Mouse (Mus musculus) forebrain, embryonic 13.5 days (tissue): ENCODE results near the gene Gale. TPM values are rescaled to one million over a fixed set of nuclear protein-coding genes. Genes with fewer than 3 reads are reported as not detected.

Source experiments
- ATAC-seq: fragments of 200-750 bp; cut with Nextera tagmentation; 2 replicates; pipeline ENCODE4 v1.8.0; 2017
- H3K27ac ChIP-seq: fragments of 300-500 bp; sonication (generic); 2 replicates; pipeline ENCODE4 v1.5.1; 2015; ENCODE audit warnings: inconsistent platforms, mild to moderate bottlenecking, moderate library complexity
- H3K27me3 ChIP-seq: fragments of 300-500 bp; sonication (generic); 2 replicates; pipeline ENCODE4 v1.6.1; 2015; ENCODE audit warnings: mild to moderate bottlenecking, inconsistent platforms
- H3K36me3 ChIP-seq: fragments of 300-500 bp; sonication (generic); 2 replicates; pipeline ENCODE4 v1.6.1; 2015; ENCODE audit warnings: mild to moderate bottlenecking, inconsistent platforms; ENCODE audit not compliant: poor library complexity, severe bottlenecking
- H3K4me1 ChIP-seq: fragments of 300-500 bp; sonication (generic); 2 replicates; pipeline ENCODE4 v1.6.1; 2015; ENCODE audit warnings: inconsistent platforms
- H3K4me2 ChIP-seq: fragments of 300-500 bp; sonication (generic); 2 replicates; pipeline ENCODE4 v1.6.1; 2015; ENCODE audit warnings: inconsistent platforms, mild to moderate bottlenecking, moderate library complexity
- H3K4me3 ChIP-seq: fragments of 300-500 bp; sonication (generic); 2 replicates; pipeline ENCODE4 v1.5.1; 2015; ENCODE audit warnings: mild to moderate bottlenecking, inconsistent platforms
- H3K9ac ChIP-seq: fragments of 300-500 bp; sonication (generic); 2 replicates; pipeline ENCODE4 v1.6.1; 2015; ENCODE audit warnings: mild to moderate bottlenecking, inconsistent platforms
- H3K9me3 ChIP-seq: fragments of 300-500 bp; sonication (generic); replicated peaks from 2 replicates; pipeline ENCODE4 v1.6.1; 2016; ENCODE audit warnings: inconsistent platforms
- WGBS: fragments of 180-500 bp; shearing (Covaris S2); methylation state at CpG from one replicate; pipeline ENCODE4 v1.1.7; 2015; 5-methylcytosine and 5-hydroxymethylcytosine counted together
- polyA plus RNA-seq: library from polyadenylated mRNA; unstranded; fragments of >200 nt; fragmentation: Nextera tagmentation; extraction: Ambion mirVana; gene quantifications from 2 replicates; pipeline ENCODE4 v1.2.1, GENCODE M21; 2015

The Gale gene
- polyA plus RNA-seq, 1 experiment from 2014 or later = 28.7 TPM

GRCm38 (mm10) chr4:135962198-135962597, 1.3 kb upstream of the Gale start:
- peaks cover 59% of the 10 kb centered on the region for H3K36me3 ChIP-seq
- no peak for ATAC-seq
- H3K27me3 ChIP-seq = no peaks in the 10 kb centered on the region

GRCm38 (mm10) chr4:135962946-135963345, 581 bp upstream of the Gale start:
- ATAC-seq = peak; percentile 12
- Histone ChIP-seq H3K4me1 (peaks cover 21% of the 10 kb centered on the region), H3K27me3 (no peaks in the 10 kb centered on the region), H3K9ac (peak overlapping the region; percentile 84), H3K36me3 (peaks cover 62% of the 10 kb centered on the region), H3K27ac (peak overlapping the region; percentile 75), H3K4me3 (peak overlapping the region; percentile 76), H3K9me3 (no peaks in the 10 kb centered on the region), H3K4me2 (peak overlapping the region; percentile 87)
- WGBS = 7% methylated on average over 15 of the region's 15 CpGs

More at GRCm38 (mm10) chr4:135962198-135962597, 1.3 kb upstream of the Gale start:
- H3K4me2 ChIP-seq = no peak overlapping the region
- no peaks in the 10 kb centered on the region for H3K9me3 ChIP-seq
- H3K4me1 ChIP-seq = peaks cover 21% of the 10 kb centered on the region
- H3K27ac ChIP-seq = no peak overlapping the region
- H3K4me3 ChIP-seq = no peak overlapping the region
- H3K9ac ChIP-seq = 0 out of 2 replicates have a peak overlapping the region, but pooled peaks have one; percentile 84
- 84% methylated on average over 7 of the region's 7 CpGs for WGBS

GRCm38 (mm10) chr4:135964426-135964825, 899 bp downstream of the Gale start:
- H3K27me3 ChIP-seq = no peaks in the 10 kb centered on the region
- no peaks in the 10 kb centered on the region for H3K9me3 ChIP-seq
- H3K27ac ChIP-seq = no peak overlapping the region; the same call in 1 of the 2 replicates
- peaks cover 63% of the 10 kb centered on the region for H3K36me3 ChIP-seq
- no peak for ATAC-seq
- H3K4me3 ChIP-seq = peak overlapping the region; percentile 76
- peaks cover 21% of the 10 kb centered on the region for H3K4me1 ChIP-seq
- WGBS = 2% methylated on average over 12 of the region's 12 CpGs
- peak overlapping the region; percentile 84 for H3K9ac ChIP-seq
- H3K4me2 ChIP-seq = peak overlapping the region; percentile 87

GRCm38 (mm10) chr4:135965113-135965512, 1.6 kb downstream of the Gale start:
- H3K4me3 ChIP-seq = no peak overlapping the region
- H3K36me3 ChIP-seq = peaks cover 64% of the 10 kb centered on the region
- no peak overlapping the region for H3K27ac ChIP-seq
- H3K4me1 ChIP-seq = peaks cover 21% of the 10 kb centered on the region
- H3K9ac ChIP-seq = no peak overlapping the region
- no peak for ATAC-seq
- 85% methylated on average over 9 of the region's 9 CpGs for WGBS
- no peaks in the 10 kb centered on the region for H3K9me3 ChIP-seq
- H3K4me2 ChIP-seq = no peak overlapping the region; the same call in 1 of the 2 replicates
- H3K27me3 ChIP-seq = no peaks in the 10 kb centered on the region

GRCm38 (mm10) chr4:135966283-135966682, 2.8 kb downstream of the Gale start:
- H3K4me3 ChIP-seq = no peak overlapping the region
- WGBS = 94% methylated on average over 16 of the region's 16 CpGs
- no peak overlapping the region for H3K4me2 ChIP-seq
- H3K27me3 ChIP-seq = no peaks in the 10 kb centered on the region
- no peaks in the 10 kb centered on the region for H3K9me3 ChIP-seq
- no peak overlapping the region for H3K9ac ChIP-seq
- no peak overlapping the region for H3K27ac ChIP-seq
- peaks cover 29% of the 10 kb centered on the region for H3K4me1 ChIP-seq
- ATAC-seq = no peak
- peaks cover 68% of the 10 kb centered on the region for H3K36me3 ChIP-seq

- no peak overlapping the region for H3K4me2 ChIP-seq
- 91% methylated on average over 18 of the region's 18 CpGs for WGBS
- ATAC-seq = no peak
- no peak overlapping the region for H3K27ac ChIP-seq
- no peaks in the 10 kb centered on the region for H3K9me3 ChIP-seq
- no peaks in the 10 kb centered on the region for H3K27me3 ChIP-seq
- H3K36me3 ChIP-seq = peaks cover 58% of the 10 kb centered on the region
- H3K4me1 ChIP-seq = peaks cover 37% of the 10 kb centered on the region
- no peak overlapping the region for H3K9ac ChIP-seq
- no peak overlapping the region for H3K4me3 ChIP-seq
Measured at GRCm38 (mm10) chr4:135967086-135967760, 3.7 kb downstream of the Gale start.

GRCm38 (mm10) chr4:135968271-135968869, 4.8 kb downstream of the Gale start:
- no peak overlapping the region for H3K4me2 ChIP-seq
- H3K27ac ChIP-seq = no peak overlapping the region; the same call in 1 of the 2 replicates
- H3K27me3 ChIP-seq = no peaks in the 10 kb centered on the region
- 83% methylated on average over 17 of the region's 19 CpGs for WGBS
- peaks cover 58% of the 10 kb centered on the region for H3K36me3 ChIP-seq
- no peaks in the 10 kb centered on the region for H3K9me3 ChIP-seq
- peaks cover 30% of the 10 kb centered on the region for H3K4me1 ChIP-seq
- H3K4me3 ChIP-seq = no peak overlapping the region
- H3K9ac ChIP-seq = no peak overlapping the region
- no peak for ATAC-seq

- Histone ChIP-seq H3K4me2 (no peak overlapping the region), H3K9me3 (no peaks in the 10 kb centered on the region), H3K36me3 (peaks cover 60% of the 10 kb centered on the region), H3K27me3 (no peaks in the 10 kb centered on the region), H3K9ac (no peak overlapping the region), H3K4me3 (no peak overlapping the region), H3K27ac (no peak overlapping the region), H3K4me1 (peaks cover 26% of the 10 kb centered on the region)
- ATAC-seq = no peak
- WGBS = 84% methylated on average over 12 of the region's 13 CpGs
Measured at GRCm38 (mm10) chr4:135969070-135969750, 5.7 kb downstream of the Gale start.

GRCm38 (mm10) chr4:135970585-135970984, 7.1 kb downstream of the Gale start:
- Histone ChIP-seq H3K27ac (no peak overlapping the region), H3K4me1 (peaks cover 15% of the 10 kb centered on the region), H3K4me3 (peak overlapping the region; percentile 100), H3K9ac (no peak overlapping the region), H3K9me3 (no peaks in the 10 kb centered on the region), H3K4me2 (peak overlapping the region; percentile 99), H3K36me3 (peaks cover 69% of the 10 kb centered on the region), H3K27me3 (no peaks in the 10 kb centered on the region)
- no peak for ATAC-seq
- WGBS = 90% methylated on average over 11 of the region's 11 CpGs

- WGBS = 1% methylated on average over 35 of the region's 35 CpGs
- Histone ChIP-seq H3K27ac (peak overlapping the region; percentile 44), H3K9ac (peak overlapping the region; percentile 96), H3K4me1 (peaks cover 15% of the 10 kb centered on the region), H3K4me3 (peak overlapping the region; percentile 100), H3K9me3 (no peaks in the 10 kb centered on the region), H3K4me2 (peak overlapping the region; percentile 99), H3K36me3 (peaks cover 69% of the 10 kb centered on the region), H3K27me3 (no peaks in the 10 kb centered on the region)
- peak; percentile 22 for ATAC-seq
Measured at GRCm38 (mm10) chr4:135971805-135972555, 8.5 kb downstream of the Gale start.

- Histone ChIP-seq H3K4me2 (peak within 1 kb of the TSS; percentile 99), H3K27me3 (no peaks in the 10 kb centered on the region), H3K36me3 (peaks cover 67% of the 10 kb centered on the region), H3K27ac (peak within 1 kb of the TSS; percentile 44), H3K4me1 (peaks cover 15% of the 10 kb centered on the region), H3K9me3 (no peaks in the 10 kb centered on the region), H3K4me3 (peak within 1 kb of the TSS; percentile 100), H3K9ac (peak within 1 kb of the TSS; percentile 96)
- peak; percentile 90 for ATAC-seq
- under 1% methylated on average over 19 of the region's 19 CpGs for WGBS
Measured at GRCm38 (mm10) chr4:135972556-135972906, 9.0 kb downstream of the Gale start, which contains the start of gene Lypla2. Gene Lypla2 (minus strand): TSS chr4:135972626.
